Mouse (Mus musculus): ENCODE results near the gene Pacs1. TPM values are rescaled to one million over a fixed set of nuclear protein-coding genes. Genes with fewer than 3 reads are reported as not detected.
"Not testable (repeated sequence)": the region's sequence is repeated elsewhere in the genome, so short reads cannot be mapped to it uniquely, and the experiment has no call there.

Gene Pacs1
- polyA plus RNA-seq, 1 experiment from 2014 or later, result 3.3 TPM

DNA sequence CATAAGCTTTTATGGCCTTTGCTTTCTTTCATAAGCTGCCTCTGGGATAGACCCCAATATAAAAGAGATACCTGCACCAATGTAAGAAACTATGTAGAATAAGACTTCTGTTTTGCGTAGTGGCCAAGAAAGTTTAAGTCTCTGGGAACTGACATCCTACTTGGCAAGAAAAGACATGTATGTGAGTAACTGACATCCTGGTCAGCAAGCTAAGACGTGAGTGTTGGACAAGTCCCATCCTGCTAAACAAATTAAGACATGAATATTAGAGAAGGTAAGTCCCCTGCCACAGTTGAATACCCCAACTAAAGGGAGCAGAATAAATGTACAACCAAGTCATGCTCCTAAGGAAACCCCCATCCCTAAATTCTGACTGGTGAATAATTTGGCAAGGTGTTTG, 71.2 kb downstream of the Pacs1 start:
- WGBS (ENCODE audit: insufficient replicate concordance), result 89% methylated on average over 2 of the region's 2 CpGs
- no peaks in the 10 kb centered on the region for H3K36me3 ChIP-seq (replicated peaks; ENCODE audit: insufficient read depth, low read length)
- TF ChIP-seq EP300 (IDR thresholded peaks at IDR 0.05; ENCODE audit: low read depth) (no peak), CTCF (IDR thresholded peaks at IDR 0.05; ENCODE audit: low read depth) (no peak)

DNA sequence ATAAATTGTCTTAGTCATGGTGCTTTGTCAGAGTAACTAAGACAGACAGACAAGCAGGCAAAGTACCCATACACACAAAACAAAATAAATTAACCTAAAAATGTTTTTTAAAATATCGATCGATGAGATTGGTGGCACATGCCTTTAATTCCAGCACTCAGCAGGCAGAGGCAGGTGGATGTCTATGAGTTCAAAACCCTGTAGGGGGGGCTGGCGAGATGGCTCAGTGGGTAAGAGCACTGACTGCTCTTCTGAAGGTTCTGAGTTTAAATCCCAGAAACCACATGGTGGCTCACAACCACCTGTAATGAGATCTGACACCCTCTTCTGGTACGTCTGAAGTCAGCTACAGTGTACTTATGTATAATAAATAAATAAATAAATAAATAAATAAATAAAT, 72.3 kb downstream of the Pacs1 start:
- 0 out of 2 replicates have a peak, but pooled peaks have one; percentile 6 for TF ChIP-seq CTCF (IDR thresholded peaks at IDR 0.05; ENCODE audit: low read depth)
- ATAC-seq; H3K36me3 ChIP-seq (replicated peaks; ENCODE audit: insufficient read depth, low read length); H3K9me3 ChIP-seq (ENCODE audit: low read length); H3K9ac ChIP-seq (replicated peaks); H3K27me3 ChIP-seq (ENCODE audit: insufficient read depth, low read length); H3K4me1 ChIP-seq (ENCODE audit: insufficient read depth); DNase-seq; H3K27ac ChIP-seq (ENCODE audit: low read depth); H3K4me3 ChIP-seq (ENCODE audit: low read depth, low read length); H3K4me2 ChIP-seq (ENCODE audit: low read depth, low read length): not testable (repeated sequence)
- 80% methylated on average over 4 of the region's 4 CpGs for WGBS (ENCODE audit: insufficient replicate concordance)

More for the DNA sequence above, 71.2 kb downstream of the Pacs1 start:
- Histone ChIP-seq H3K27me3 (ENCODE audit: insufficient read depth, low read length) (no peaks in the 10 kb centered on the region), H3K4me3 (ENCODE audit: low read depth, low read length) (no peak overlapping the region), H3K4me1 (ENCODE audit: insufficient read depth) (no peaks in the 10 kb centered on the region), H3K27ac (ENCODE audit: low read depth) (no peak overlapping the region), H3K4me2 (ENCODE audit: low read depth, low read length) (no peak overlapping the region), H3K9ac (replicated peaks) (no peak overlapping the region), H3K9me3 (ENCODE audit: low read length) (no peaks in the 10 kb centered on the region)
- ATAC-seq (no peak), DNase-seq (no peak)

- DNase-seq, result no peak
- Histone ChIP-seq H3K4me1 (ENCODE audit: insufficient read depth) (no peaks in the 10 kb centered on the region), H3K4me3 (ENCODE audit: low read depth, low read length) (no peak overlapping the region), H3K4me2 (ENCODE audit: low read depth, low read length) (no peak overlapping the region), H3K27me3 (ENCODE audit: insufficient read depth, low read length) (no peaks in the 10 kb centered on the region), H3K9ac (replicated peaks) (no peak overlapping the region), H3K36me3 (replicated peaks; ENCODE audit: insufficient read depth, low read length) (no peaks in the 10 kb centered on the region), H3K9me3 (ENCODE audit: low read length) (no peaks in the 10 kb centered on the region), H3K27ac (ENCODE audit: low read depth) (no peak overlapping the region)
- 52% methylated on average over 3 of the region's 3 CpGs for WGBS (ENCODE audit: insufficient replicate concordance)
- no peak for TF ChIP-seq CTCF (IDR thresholded peaks at IDR 0.05; ENCODE audit: low read depth)
- no peak for TF ChIP-seq EP300 (IDR thresholded peaks at IDR 0.05; ENCODE audit: low read depth)
- no peak for ATAC-seq
Observed at GRCm38 (mm10) chr19:5198553-5198952, 74.4 kb downstream of the Pacs1 start.

GRCm38 (mm10) chr19:5195417-5196035, 77.4 kb downstream of the Pacs1 start:
- no peak overlapping the region for H3K27ac ChIP-seq (ENCODE audit: low read depth)
- no peak overlapping the region for H3K4me3 ChIP-seq (ENCODE audit: low read depth, low read length)
- no peaks in the 10 kb centered on the region for H3K4me1 ChIP-seq (ENCODE audit: insufficient read depth)
- no peak overlapping the region for H3K9ac ChIP-seq (replicated peaks)
- no peaks in the 10 kb centered on the region for H3K27me3 ChIP-seq (ENCODE audit: insufficient read depth, low read length)
- no peak overlapping the region for H3K4me2 ChIP-seq (ENCODE audit: low read depth, low read length)
- peak; percentile 50 for DNase-seq
- no peaks in the 10 kb centered on the region for H3K9me3 ChIP-seq (ENCODE audit: low read length)
- TF ChIP-seq CTCF (IDR thresholded peaks at IDR 0.05; ENCODE audit: low read depth) (peak; percentile 84), EP300 (IDR thresholded peaks at IDR 0.05; ENCODE audit: low read depth) (no peak)
- peak; percentile 73 for ATAC-seq
- WGBS (ENCODE audit: insufficient replicate concordance), result 49% methylated on average over 7 of the region's 7 CpGs
- no peaks in the 10 kb centered on the region for H3K36me3 ChIP-seq (replicated peaks; ENCODE audit: insufficient read depth, low read length)

DNA sequence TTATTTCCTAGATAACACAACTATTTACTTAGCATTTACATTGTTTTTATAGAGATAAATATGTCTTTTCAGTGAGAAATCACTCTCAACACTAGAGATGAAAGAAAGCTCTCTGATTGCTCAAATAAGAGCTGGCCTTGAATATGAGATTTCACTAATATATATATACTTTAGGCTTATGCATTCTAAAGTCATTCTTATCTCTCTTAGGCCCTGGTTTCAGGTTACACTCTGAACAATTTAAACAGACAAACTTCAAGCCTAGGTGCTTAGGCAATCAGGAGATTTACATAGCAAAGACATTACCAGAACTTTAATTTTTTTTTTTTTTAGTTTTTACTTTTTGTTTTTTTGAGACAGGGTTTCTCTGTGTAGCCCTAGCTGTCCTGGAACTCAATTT, 80.5 kb downstream of the Pacs1 start:
- Histone ChIP-seq H3K9me3 (ENCODE audit: low read length) (no peaks in the 10 kb centered on the region), H3K4me3 (ENCODE audit: low read depth, low read length) (no peak overlapping the region)
- no peak for ATAC-seq

GRCm38 (mm10) chr19:5187439-5187838, 85.5 kb downstream of the Pacs1 start:
- TF ChIP-seq EP300 (IDR thresholded peaks at IDR 0.05; ENCODE audit: low read depth) (no peak), CTCF (IDR thresholded peaks at IDR 0.05; ENCODE audit: low read depth) (no peak)
- H3K9ac ChIP-seq (replicated peaks), result no peak overlapping the region
- H3K4me3 ChIP-seq (ENCODE audit: low read depth, low read length), result no peak overlapping the region
- H3K36me3 ChIP-seq (replicated peaks; ENCODE audit: insufficient read depth, low read length), result no peaks in the 10 kb centered on the region
- no peaks in the 10 kb centered on the region for H3K4me1 ChIP-seq (ENCODE audit: insufficient read depth)
- ATAC-seq (no peak), DNase-seq (no peak)
- 76% methylated on average over 2 of the region's 2 CpGs for WGBS (ENCODE audit: insufficient replicate concordance)
- no peak overlapping the region for H3K4me2 ChIP-seq (ENCODE audit: low read depth, low read length)
- peaks cover 7% of the 10 kb centered on the region for H3K9me3 ChIP-seq (ENCODE audit: low read length)
- H3K27ac ChIP-seq (ENCODE audit: low read depth), result no peak overlapping the region
- H3K27me3 ChIP-seq (ENCODE audit: insufficient read depth, low read length), result no peaks in the 10 kb centered on the region

More for the DNA sequence above, 80.5 kb downstream of the Pacs1 start:
- no peaks in the 10 kb centered on the region for H3K4me1 ChIP-seq (ENCODE audit: insufficient read depth)
- TF ChIP-seq CTCF (IDR thresholded peaks at IDR 0.05; ENCODE audit: low read depth), result no peak
- TF ChIP-seq EP300 (IDR thresholded peaks at IDR 0.05; ENCODE audit: low read depth), result no peak
- H3K36me3 ChIP-seq (replicated peaks; ENCODE audit: insufficient read depth, low read length), result no peaks in the 10 kb centered on the region
- no peak overlapping the region for H3K9ac ChIP-seq (replicated peaks)
- H3K4me2 ChIP-seq (ENCODE audit: low read depth, low read length), result no peak overlapping the region
- H3K27ac ChIP-seq (ENCODE audit: low read depth), result no peak overlapping the region
- H3K27me3 ChIP-seq (ENCODE audit: insufficient read depth, low read length), result no peaks in the 10 kb centered on the region
- no peak for DNase-seq

DNA sequence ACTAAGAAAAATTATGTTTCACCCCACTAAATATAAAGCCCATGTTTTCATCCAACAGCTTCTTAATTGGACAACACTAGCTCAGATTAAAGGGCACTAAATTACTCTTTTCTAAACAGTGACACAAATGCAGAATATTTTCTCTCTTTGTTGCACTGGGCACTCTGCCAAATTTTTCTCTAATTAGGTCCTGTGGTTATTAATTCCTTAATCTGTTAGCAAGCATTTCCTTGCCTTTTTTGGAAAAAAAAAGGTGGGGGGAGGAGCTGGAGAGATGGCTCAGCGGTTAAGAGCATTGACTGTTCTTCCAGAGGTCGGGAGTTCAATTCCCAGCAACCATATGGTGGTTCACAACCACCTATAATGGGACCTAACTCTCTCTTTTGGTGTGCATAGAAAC, 91.0 kb downstream of the Pacs1 start:
- Histone ChIP-seq H3K4me1 (ENCODE audit: insufficient read depth) (no peaks in the 10 kb centered on the region), H3K36me3 (replicated peaks; ENCODE audit: insufficient read depth, low read length) (no peaks in the 10 kb centered on the region), H3K4me2 (ENCODE audit: low read depth, low read length) (no peak overlapping the region), H3K27ac (ENCODE audit: low read depth) (no peak overlapping the region), H3K27me3 (ENCODE audit: insufficient read depth, low read length) (no peaks in the 10 kb centered on the region), H3K9ac (replicated peaks) (no peak overlapping the region), H3K4me3 (ENCODE audit: low read depth, low read length) (no peak overlapping the region), H3K9me3 (ENCODE audit: low read length) (peaks cover 7% of the 10 kb centered on the region)
- ATAC-seq, result no peak
- DNase-seq, result no peak
- TF ChIP-seq EP300 (IDR thresholded peaks at IDR 0.05; ENCODE audit: low read depth) (no peak), CTCF (IDR thresholded peaks at IDR 0.05; ENCODE audit: low read depth) (no peak)
- WGBS (ENCODE audit: insufficient replicate concordance), result 68% methylated on average over 2 of the region's 2 CpGs
